Mouse (Mus musculus) gastrocnemius, adult 2 months (tissue): ENCODE measurements at regions not wholly inside any gene's neighbourhood (a gene's known extent, or its start where the extent isn't known, plus 50 kb on each side); places are given as distances from the start of the nearest gene placed in this dataset.

Experiments
- DNase-seq: peaks from one replicate; pipeline ENCODE4 v3.0.0; 2022
- H3K27ac ChIP-seq: fragments of 200-600 bp; 2 replicates; pipeline ENCODE4 v1.8.1; 2022; ENCODE audit warnings: mild to moderate bottlenecking
- H3K4me3 ChIP-seq: fragments of 200-600 bp; 2 replicates; pipeline ENCODE4 v1.8.1; 2022; ENCODE audit warnings: mild to moderate bottlenecking, moderate library complexity
- CTCF ChIP-seq: fragments of 200-600 bp; IDR thresholded peaks from 2 replicates; pipeline ENCODE4 v1.8.1; 2022; ENCODE audit warnings: antibody characterized with exemption, mild to moderate bottlenecking, moderate library complexity
- intact Hi-C: fragments of 180-260 bp; cut with DNase I; formaldehyde crosslinking; loops from one replicate; pipeline ENCODE4 v1.15.1; 2025

DNA sequence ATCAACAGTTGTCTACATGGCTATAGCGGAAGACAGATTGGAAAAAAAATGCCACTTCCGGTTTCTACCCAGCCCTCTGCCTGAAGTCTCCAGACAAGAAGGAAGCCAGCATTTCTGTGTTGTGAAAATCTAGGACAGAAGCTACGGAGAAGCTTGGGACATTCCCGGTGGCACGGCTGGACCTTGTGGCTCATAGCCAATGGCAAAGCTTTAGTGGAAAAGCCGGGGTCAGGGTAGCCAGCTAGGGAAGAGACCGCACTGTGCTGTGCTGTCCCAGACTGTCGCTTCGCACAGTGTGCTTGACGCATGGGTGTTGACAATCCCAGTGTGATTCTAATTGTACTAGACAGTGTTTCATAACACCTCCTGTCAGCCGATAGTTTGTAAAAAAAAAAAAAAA is 230.0 kb upstream of the Ankrd55 start:
- TF ChIP-seq CTCF, result no peak
- DNase-seq, result peak; percentile 27
- H3K4me3 ChIP-seq, result no peak overlapping the region; the same call in 1 of the 2 replicates
- intact Hi-C loops, result loop anchor here (10.0 kb wide), 1 partner anchor 103 kb away; no protein-coding TSS in a partner anchor
- no peak overlapping the region for H3K27ac ChIP-seq

DNA sequence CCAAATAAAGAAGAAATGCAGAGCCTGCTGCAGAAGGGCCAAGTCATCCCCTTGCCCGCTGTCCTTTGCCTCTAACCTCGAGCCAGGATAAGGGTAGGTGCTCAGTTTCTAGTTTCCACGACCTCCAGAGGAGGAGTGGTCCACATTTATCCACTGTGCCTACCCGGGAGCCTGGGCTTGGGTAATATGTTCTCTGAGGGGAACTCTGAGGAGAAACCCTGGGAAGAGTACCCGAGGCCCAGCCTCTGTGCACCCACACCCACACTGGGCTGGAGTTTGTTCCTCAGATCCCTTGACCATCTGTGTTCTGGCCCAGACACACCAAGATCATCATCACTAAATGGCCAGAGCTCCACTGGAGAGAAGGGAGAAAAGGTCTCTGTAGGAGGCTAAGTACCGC is 229.5 kb upstream of the Ankrd55 start:
- no peak overlapping the region for H3K4me3 ChIP-seq
- no peak for TF ChIP-seq CTCF
- DNase-seq, result no peak
- intact Hi-C loops, result loop anchor here (10.0 kb wide), 1 partner anchor 104 kb away; no protein-coding TSS in a partner anchor
- H3K27ac ChIP-seq, result no peak overlapping the region

DNA sequence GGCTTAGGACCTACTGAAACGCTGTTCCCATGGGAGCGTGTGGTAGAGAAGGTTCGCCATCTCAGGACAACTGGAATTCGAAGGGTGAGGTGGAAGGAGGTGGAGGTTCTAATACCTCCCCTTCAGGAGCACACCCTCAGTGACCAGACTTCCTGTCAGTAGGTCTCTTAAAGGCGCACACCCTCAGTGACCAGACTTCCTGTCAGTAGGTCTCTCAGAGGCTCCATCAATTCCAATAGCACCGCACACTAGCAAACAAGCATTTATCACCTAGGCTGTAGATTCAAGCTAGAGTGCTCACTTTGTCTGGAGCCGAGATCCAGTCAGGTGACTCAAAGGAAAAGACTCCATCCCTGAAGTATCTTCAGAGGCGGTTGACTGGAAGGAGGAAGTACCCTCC is 226.2 kb upstream of the Ankrd55 start:
- intact Hi-C loops, result no loop called here
- no peak overlapping the region for H3K27ac ChIP-seq
- DNase-seq, result no peak
- no peak overlapping the region for H3K4me3 ChIP-seq
- TF ChIP-seq CTCF, result no peak

DNA sequence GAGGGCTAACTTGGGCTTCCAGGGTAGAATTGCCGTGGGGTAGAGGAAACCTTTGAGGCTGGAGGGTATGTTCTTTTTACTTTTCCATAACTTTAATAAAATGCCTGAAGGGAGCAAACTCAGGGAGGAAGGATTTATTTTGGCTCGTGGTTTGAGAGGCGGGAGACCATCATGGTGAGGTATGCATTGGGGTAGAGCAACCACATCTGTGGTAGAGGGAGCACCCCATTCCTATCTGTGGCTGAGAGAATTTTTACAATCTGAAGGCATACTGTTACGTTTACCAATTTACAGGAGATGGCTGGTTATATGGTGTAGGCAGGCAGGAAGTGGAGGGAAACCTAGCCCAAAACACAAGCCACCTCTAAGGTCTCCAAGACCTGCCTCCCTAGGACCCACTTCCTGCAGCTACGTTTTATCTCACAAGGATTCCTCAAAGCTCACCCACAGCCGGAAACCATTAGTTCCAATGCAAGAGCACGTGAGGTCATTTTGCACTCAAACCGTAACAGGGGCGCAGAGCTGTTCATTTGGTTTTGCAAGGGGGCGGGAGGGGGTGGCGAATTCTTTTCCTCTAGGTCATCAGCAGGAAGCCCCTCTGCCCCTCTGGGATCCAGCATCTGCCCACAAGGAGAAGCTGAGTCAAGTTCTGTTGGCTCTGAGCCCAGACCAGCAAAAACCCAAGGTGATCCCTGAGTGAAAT is 224.7 kb upstream of the Ankrd55 start:
- Histone ChIP-seq H3K4me3 (no peak overlapping the region), H3K27ac (no peak overlapping the region)
- intact Hi-C loops, result no loop called here
- DNase-seq, result no peak
- TF ChIP-seq CTCF, result no peak

DNA sequence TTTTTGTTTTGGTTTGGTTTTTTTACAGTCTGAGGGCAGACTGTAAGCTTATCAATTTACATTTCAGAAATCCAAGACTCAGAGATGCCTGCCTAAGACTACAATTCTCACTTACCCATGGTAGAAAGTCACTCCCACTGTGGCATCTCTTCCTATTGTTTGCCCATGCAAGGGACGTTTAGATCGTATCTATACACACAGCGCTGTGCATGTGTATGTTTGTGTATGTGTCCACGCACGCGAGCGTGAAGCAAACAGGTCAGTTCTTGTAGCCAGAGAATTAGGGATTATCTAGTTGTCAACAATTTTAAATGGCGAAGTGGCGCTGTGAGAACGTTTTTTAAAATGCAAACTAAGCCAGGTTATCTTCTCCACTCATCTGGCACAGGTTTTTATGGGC is 223.6 kb upstream of the Ankrd55 start:
- no peak overlapping the region for H3K27ac ChIP-seq
- no peak for TF ChIP-seq CTCF
- DNase-seq, result no peak
- intact Hi-C loops, result no loop called here
- H3K4me3 ChIP-seq, result no peak overlapping the region

DNA sequence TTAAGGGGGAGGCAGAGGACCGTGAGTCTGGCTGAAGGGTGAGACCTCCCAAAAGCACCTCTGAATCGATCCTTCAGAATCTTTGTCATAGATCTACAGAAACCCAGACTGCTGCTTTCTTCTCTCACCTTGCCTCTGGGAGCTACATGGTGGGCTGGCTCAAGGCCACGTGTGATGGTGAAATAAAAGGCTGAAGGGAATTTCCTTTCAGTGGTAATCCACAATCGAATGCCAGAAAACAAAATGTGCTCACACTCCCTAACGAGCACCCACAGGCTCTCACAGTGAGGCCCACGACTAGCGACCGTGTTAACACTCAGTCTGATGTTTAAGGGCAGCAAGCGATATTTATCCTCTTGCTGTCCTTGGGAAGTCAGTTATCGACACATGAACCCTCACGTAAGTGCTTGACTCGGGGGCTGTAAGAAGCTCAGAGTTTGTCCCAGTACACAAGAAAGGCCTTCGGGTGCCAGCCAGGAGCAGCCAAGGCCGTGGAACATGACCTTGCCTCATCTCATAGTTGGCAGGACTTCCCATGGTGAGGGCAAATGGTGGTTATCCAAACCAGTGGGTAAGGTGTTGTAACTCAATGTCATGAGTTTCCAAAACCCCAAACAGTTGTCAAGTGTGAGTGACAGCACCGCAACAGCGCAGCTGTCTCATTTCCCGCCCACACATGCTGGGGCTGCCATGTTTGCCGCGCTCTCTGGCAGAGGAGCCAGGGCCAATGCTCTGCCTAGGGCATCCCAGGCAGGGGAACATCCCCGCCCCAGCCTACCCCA is 221.0 kb upstream of the Ankrd55 start:
- no peak for TF ChIP-seq CTCF
- DNase-seq, result peak; percentile 69
- H3K4me3 ChIP-seq, result no peak overlapping the region
- peak overlapping the region; percentile 66 for H3K27ac ChIP-seq
- intact Hi-C loops, result no loop called here

DNA sequence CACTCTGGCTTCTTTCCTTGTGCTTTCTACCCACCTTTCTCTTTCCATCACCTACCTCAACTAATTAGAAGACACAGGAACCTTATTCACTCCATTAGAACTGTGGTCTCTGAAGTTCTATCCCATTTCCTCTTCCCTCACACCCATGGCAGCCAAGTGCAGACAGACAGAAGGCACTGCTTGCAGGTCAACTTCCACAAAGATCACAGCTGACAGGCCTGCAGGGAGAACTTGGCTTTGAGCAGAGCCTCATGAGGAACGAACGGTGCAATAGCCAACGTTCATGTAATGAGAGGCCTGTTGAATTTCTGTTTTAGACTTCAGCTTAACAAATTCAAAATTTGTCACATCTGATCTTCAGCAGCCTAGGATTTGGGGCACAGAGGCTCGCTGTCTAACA is 217.5 kb upstream of the Ankrd55 start:
- no peak for DNase-seq
- no peak for TF ChIP-seq CTCF
- intact Hi-C loops, result no loop called here
- H3K4me3 ChIP-seq, result no peak overlapping the region
- no peak overlapping the region for H3K27ac ChIP-seq

DNA sequence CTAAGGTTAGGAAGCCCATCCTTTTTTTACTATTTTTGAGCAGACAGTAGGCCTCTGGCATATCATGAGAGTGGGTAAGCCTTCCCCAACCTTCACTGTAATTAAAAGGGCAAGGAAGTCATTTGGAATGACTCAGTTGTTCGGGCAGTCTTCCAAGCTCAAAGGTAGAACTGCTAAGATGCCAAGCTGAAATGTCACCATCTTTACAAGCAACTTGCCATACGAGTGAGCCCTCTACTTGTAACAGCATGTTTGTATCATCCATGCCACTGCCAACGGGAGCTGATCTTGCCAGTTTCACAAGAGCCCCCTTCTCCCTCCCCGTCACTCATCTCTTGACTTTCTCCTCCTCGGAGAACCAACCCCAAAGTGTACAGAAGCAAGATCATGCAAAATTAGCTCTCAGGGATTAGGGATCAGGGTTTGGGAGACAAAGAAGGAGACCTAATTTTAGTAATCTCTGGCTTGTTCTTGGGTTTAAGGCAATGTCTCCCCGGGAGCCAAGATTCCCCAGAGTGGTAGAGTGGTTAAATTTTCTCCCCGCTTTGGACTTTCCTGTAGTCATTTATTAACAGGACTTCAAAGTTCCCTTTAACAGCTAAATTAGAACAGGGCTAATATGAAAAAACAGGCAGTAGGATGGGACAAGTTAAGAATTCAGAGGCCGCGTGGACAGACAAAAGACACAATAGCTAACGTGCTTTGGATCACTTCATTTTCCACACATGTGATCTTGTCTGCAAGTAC is 216.9 kb upstream of the Ankrd55 start:
- no peak for DNase-seq
- no peak overlapping the region for H3K4me3 ChIP-seq
- intact Hi-C loops, result no loop called here
- H3K27ac ChIP-seq, result no peak overlapping the region
- no peak for TF ChIP-seq CTCF

DNA sequence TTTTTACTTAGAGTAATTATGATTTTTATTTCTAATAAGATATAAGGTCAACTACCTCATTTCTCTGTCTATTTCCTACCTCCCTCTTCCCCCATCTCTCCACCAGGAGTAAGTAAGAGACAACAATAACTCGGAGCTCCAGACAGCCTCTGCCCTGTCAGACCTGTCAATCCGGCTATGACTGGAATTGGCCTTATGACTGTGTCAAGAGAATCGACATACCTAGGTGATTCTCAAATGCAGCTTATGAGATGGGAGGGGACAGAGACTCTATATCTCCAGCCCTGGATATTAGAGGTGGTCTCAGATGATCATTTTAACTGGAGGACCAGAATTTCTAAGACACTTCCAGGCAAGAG is 216.3 kb upstream of the Ankrd55 start:
- H3K27ac ChIP-seq, result no peak overlapping the region
- no peak overlapping the region for H3K4me3 ChIP-seq
- intact Hi-C loops, result no loop called here
- no peak for DNase-seq
- TF ChIP-seq CTCF, result no peak

DNA sequence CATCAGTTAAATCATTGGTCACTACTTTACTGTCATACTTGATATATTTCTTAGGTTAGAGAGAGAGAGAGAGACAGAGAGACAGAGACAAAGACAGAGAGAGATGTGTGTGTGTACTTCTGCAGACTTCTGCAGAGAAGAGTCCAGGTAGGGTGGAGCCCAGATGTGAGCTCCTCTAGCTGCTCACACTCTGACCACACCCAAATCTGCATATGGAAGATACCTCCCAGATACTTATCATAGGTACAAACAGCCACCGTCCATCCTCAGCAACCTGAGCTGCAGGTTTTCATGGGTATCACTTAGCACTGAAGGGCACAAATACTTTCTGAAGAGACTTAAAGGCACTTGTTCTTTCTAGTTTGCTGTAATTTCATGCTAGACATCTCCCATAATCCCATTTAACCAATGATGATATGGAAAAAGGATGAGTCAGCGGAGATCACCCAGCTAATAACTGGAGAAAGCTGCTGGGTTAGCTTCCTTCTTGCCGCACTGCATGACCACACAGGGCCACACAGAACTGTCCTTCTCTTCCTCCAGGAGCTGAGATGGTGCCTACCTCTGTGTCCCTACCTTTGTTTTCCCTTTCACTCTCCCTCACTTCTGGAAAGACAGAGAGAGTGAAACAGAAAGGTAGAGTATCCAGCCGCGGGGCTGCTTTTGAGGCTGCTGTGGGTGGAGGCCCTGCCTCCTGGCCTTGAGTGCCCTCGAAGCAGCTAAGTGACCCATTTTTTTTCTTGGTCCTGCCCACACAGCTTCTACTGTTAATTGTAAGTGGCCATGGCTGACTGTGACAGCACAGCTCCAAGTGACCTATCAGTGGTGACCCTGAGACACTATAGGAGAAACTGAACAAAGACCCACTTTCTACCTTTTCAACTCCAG is 214.5 kb upstream of the Ankrd55 start:
- intact Hi-C loops, result no loop called here
- Histone ChIP-seq H3K27ac (no peak overlapping the region), H3K4me3 (no peak overlapping the region)
- TF ChIP-seq CTCF, result no peak
- no peak for DNase-seq

DNA sequence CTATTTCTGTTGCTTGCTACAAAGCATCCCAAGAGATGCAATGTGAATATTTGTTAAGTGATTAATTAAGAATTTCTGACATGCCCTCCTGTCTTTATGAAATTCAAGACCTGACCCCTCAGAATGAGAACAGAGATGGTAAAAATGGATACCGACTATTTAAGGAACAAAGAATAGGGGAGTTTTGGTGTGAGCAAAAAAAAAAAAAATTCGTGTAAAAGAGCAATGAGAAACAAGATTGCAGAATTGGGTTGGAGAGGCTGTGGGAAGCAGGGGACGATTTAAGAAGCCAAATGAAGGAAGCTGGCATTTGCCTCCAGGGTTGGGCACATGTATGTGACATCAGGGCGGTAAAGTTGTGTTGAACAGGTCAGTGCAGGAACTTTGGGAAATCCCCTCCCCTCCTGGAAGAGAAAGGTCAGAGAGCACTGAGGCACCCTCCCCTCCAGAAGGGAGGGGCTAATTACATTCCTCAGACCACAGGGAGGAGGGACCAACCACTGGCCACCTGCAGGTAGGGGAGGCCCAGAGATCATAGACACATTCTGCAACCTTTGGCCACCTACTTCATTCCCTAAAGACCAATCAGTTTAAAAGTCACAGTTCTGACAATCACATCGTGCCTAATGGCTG is 212.3 kb upstream of the Ankrd55 start:
- no peak overlapping the region for H3K27ac ChIP-seq
- intact Hi-C loops, result no loop called here
- DNase-seq, result no peak
- TF ChIP-seq CTCF, result no peak
- no peak overlapping the region for H3K4me3 ChIP-seq

DNA sequence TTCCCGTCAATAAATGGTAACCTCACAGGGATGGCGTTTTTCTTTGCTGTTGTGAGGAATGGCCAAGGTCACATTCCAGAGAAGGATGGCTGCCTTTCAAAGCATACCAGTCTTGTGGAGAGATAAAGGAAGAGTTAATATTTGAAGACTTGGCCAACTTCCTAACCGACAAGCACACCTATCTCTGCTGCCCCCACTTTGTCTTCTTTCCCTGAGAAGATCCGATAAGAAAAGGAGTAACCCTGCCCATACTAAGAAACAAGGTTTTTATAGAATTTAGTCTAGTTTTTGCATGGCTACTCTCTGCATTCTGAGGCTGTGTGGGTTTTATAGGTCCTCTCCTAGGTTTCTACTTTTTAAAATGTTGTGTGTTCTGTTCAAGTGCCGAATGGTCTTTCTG is 210.2 kb upstream of the Ankrd55 start:
- H3K4me3 ChIP-seq, result no peak overlapping the region
- no peak for DNase-seq
- intact Hi-C loops, result no loop called here
- TF ChIP-seq CTCF, result no peak
- H3K27ac ChIP-seq, result no peak overlapping the region
